Mouse (Mus musculus): ENCODE results near the gene Brd7.

DNA sequence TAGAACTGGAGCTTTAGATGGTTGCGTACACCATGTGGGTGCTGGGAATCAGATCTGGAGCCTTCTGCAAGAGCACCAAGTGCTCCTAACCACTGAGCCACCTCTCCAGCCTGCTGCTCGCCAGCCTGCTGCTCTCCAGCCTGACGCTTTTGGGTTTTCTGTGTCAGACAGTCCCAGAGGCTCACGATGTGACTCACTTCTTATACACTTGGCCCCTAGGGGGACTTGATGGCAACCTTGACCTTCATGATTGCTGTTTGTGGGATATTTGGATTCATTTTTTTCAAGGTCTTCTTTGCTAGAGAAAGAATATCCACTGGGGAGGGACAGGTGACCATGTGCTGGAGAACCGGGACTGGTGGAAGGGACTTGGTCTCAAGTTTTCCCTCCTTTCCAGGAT is 40.6 kb downstream of the Brd7 start:
- TF ChIP-seq POLR2A (IDR thresholded peaks at IDR 0.05; ENCODE audit: borderline replicate concordance, insufficient read depth, low read length) = no peak
- TF ChIP-seq CTCF (IDR thresholded peaks at IDR 0.05; ENCODE audit: borderline replicate concordance, insufficient read depth, low read depth, low read length) = no peak

Data from cerebellum, adult 2 months (tissue).